In genomic region chr4:155295996-155296395, GRCm38 (mm10) we compare ENCODE assay signal across 10 mouse cellular contexts. TPM values are rescaled to one million over a fixed set of nuclear protein-coding genes. Genes with fewer than 3 reads are reported as not detected.
DNase-seq lines count a peak whose midpoint lies in the region; ATAC-seq and TF ChIP-seq lines count a peak whose summit lies in the region.
"Had no signal": no experiment of that assay in that cellular context is flagged by ENCODE, and none has a peak within 500 bp of the region (broad histone marks: within the 10 kb centered on the region; RNA-seq: fewer than 3 reads in every experiment).

No protein-coding gene starts in this region.

- H3K4me3 ChIP-seq in midbrain, postnatal 0 days (ENCODE audit: low read depth, low read length) = no peak overlapping the region
- H3K4me3 ChIP-seq in midbrain, embryonic 14.5 days (replicated peaks; ENCODE audit: low read depth, low read length) = no peak overlapping the region
- no peak overlapping the region for H3K4me3 ChIP-seq in embryonic facial prominence, embryonic 13.5 days
- no peak overlapping the region for H3K4me3 ChIP-seq in stomach, postnatal 0 days (ENCODE audit: low read depth, low read length)
- no peak overlapping the region for H3K4me3 ChIP-seq in lung, adult 2 months (replicated peaks; ENCODE audit: extremely low read depth, low read depth, low read length)
- H3K4me3 ChIP-seq: midbrain, embryonic 10.5 days had no signal

- no peak overlapping the region for H3K27ac ChIP-seq in midbrain, postnatal 0 days (ENCODE audit: low read depth, low read length)
- H3K27ac ChIP-seq in midbrain, embryonic 14.5 days (replicated peaks; ENCODE audit: low read depth, low read length) = no peak overlapping the region
- peak overlapping the region; percentile 56; the same call in 1 of the 2 replicates for H3K27ac ChIP-seq in embryonic facial prominence, embryonic 13.5 days
- no peak overlapping the region for H3K27ac ChIP-seq in stomach, postnatal 0 days (replicated peaks)
- H3K27ac ChIP-seq: midbrain, embryonic 10.5 days had no signal

- H3K9me3 ChIP-seq in midbrain, postnatal 0 days (ENCODE audit: low read length) = no peaks in the 10 kb centered on the region
- no peaks in the 10 kb centered on the region for H3K9me3 ChIP-seq in midbrain, embryonic 14.5 days (ENCODE audit: control insufficient read depth, low read length)
- H3K9me3 ChIP-seq in embryonic facial prominence, embryonic 13.5 days = no peaks in the 10 kb centered on the region
- H3K9me3 ChIP-seq in stomach, postnatal 0 days (ENCODE audit: control insufficient read depth, low read length) = no peaks in the 10 kb centered on the region
- H3K9me3 ChIP-seq: midbrain, embryonic 10.5 days had no signal

- TF ChIP-seq CTCF in midbrain, postnatal 0 days (IDR thresholded peaks at IDR 0.05) = peak; percentile 35
- TF ChIP-seq CTCF in stomach, postnatal 0 days (IDR thresholded peaks at IDR 0.05; ENCODE audit: low read depth) = 0 out of 2 replicates have a peak, but pooled peaks have one; percentile 18
- no peak for TF ChIP-seq CTCF in lung, adult 2 months (IDR thresholded peaks at IDR 0.05; ENCODE audit: insufficient read depth, low read length)

- no peak overlapping the region for H3K9ac ChIP-seq in midbrain, postnatal 0 days (replicated peaks; ENCODE audit: low read length, poor library complexity, severe bottlenecking)
- no peak overlapping the region for H3K9ac ChIP-seq in midbrain, embryonic 14.5 days (replicated peaks; ENCODE audit: low read length)
- no peak overlapping the region for H3K9ac ChIP-seq in embryonic facial prominence, embryonic 13.5 days
- no peak overlapping the region for H3K9ac ChIP-seq in stomach, postnatal 0 days (ENCODE audit: low read length)

- H3K4me2 ChIP-seq in midbrain, postnatal 0 days (ENCODE audit: low read depth, low read length, poor library complexity, severe bottlenecking) = no peak overlapping the region
- no peak overlapping the region for H3K4me2 ChIP-seq in midbrain, embryonic 14.5 days (ENCODE audit: low read length)
- H3K4me2 ChIP-seq in embryonic facial prominence, embryonic 13.5 days = no peak overlapping the region
- no peak overlapping the region for H3K4me2 ChIP-seq in stomach, postnatal 0 days (replicated peaks; ENCODE audit: low read depth)
- H3K4me2 ChIP-seq: liver, embryonic 11.5 days had no signal

- DNase-seq in midbrain, postnatal 0 days (ENCODE audit: low spot score) = no peak
- no peak for DNase-seq in midbrain, embryonic 14.5 days
- peak; percentile 67 to 74 for DNase-seq in left cerebral cortex, adult 18-20 months (ENCODE audit: low spot score in 2 of 2)
- no peak for DNase-seq in stomach, postnatal 0 days (ENCODE audit: low spot score)
- DNase-seq in liver = no peak
- DNase-seq in kidney, postnatal 36 days = no peak
- no peak for DNase-seq in lung, adult 2 months

- 68% methylated on average over 4 of the region's 4 CpGs for WGBS in midbrain, postnatal 0 days
- WGBS in midbrain, embryonic 14.5 days = 81% methylated on average over 4 of the region's 4 CpGs
- 55% methylated on average over 4 of the region's 4 CpGs for WGBS in embryonic facial prominence, embryonic 13.5 days
- 55% methylated on average over 4 of the region's 4 CpGs for WGBS in stomach, postnatal 0 days
- 56% methylated on average over 4 of the region's 4 CpGs for WGBS in lung, adult 2 months

- peaks cover 4% of the 10 kb centered on the region; the same call in 1 of the 2 replicates for H3K36me3 ChIP-seq in midbrain, postnatal 0 days (ENCODE audit: insufficient read depth, low read length)
- 0 out of 2 replicates have a peak, but pooled peaks cover under 1% of the 10 kb centered on the region for H3K36me3 ChIP-seq in midbrain, embryonic 14.5 days (ENCODE audit: control insufficient read depth, insufficient read depth, low read length)
- no peaks in the 10 kb centered on the region for H3K36me3 ChIP-seq in embryonic facial prominence, embryonic 13.5 days
- H3K36me3 ChIP-seq in stomach, postnatal 0 days (ENCODE audit: control insufficient read depth, insufficient read depth, low read length) = no peaks in the 10 kb centered on the region
- H3K36me3 ChIP-seq: midbrain, embryonic 10.5 days had no signal

- TF ChIP-seq POLR2A in lung, adult 2 months (IDR thresholded peaks at IDR 0.05; ENCODE audit: borderline replicate concordance, extremely low read depth, low read depth, low read length) = no peak

- no peaks in the 10 kb centered on the region; the same call in 1 of the 2 replicates for H3K4me1 ChIP-seq in midbrain, postnatal 0 days (ENCODE audit: insufficient read depth, low read length)
- no peaks in the 10 kb centered on the region for H3K4me1 ChIP-seq in midbrain, embryonic 14.5 days (ENCODE audit: control insufficient read depth, insufficient read depth, low read length)
- H3K4me1 ChIP-seq in embryonic facial prominence, embryonic 13.5 days = peaks cover 26% of the 10 kb centered on the region
- no peaks in the 10 kb centered on the region for H3K4me1 ChIP-seq in stomach, postnatal 0 days (replicated peaks; ENCODE audit: control insufficient read depth, insufficient read depth)
- no peaks in the 10 kb centered on the region for H3K4me1 ChIP-seq in lung, adult 2 months (ENCODE audit: control insufficient read depth, insufficient read depth, low read length)

- ATAC-seq in midbrain, postnatal 0 days (ENCODE audit: low FRiP score) = no peak
- ATAC-seq in midbrain, embryonic 14.5 days (ENCODE audit: low FRiP score, low TSS enrichment) = no peak
- no peak for ATAC-seq in embryonic facial prominence, embryonic 13.5 days (ENCODE audit: insufficient number of reproducible peaks, insufficient read depth, low FRiP score, low TSS enrichment, low read depth)
- no peak for ATAC-seq in stomach, postnatal 0 days (ENCODE audit: low FRiP score, low TSS enrichment)

- TF ChIP-seq EP300 in stomach, postnatal 0 days (optimal IDR thresholded peaks at IDR 0.05) = no peak

- no peaks in the 10 kb centered on the region for H3K27me3 ChIP-seq in midbrain, postnatal 0 days (ENCODE audit: insufficient read depth, low read length)
- H3K27me3 ChIP-seq in midbrain, embryonic 14.5 days (ENCODE audit: control insufficient read depth, insufficient read depth, low read length) = no peaks in the 10 kb centered on the region
- H3K27me3 ChIP-seq in embryonic facial prominence, embryonic 13.5 days = no peaks in the 10 kb centered on the region
- no peaks in the 10 kb centered on the region for H3K27me3 ChIP-seq in stomach, postnatal 0 days (ENCODE audit: control insufficient read depth, insufficient read depth, low read length)

RNA-seq across cellular contexts. Expression of gene Faap20, which starts 46.4 kb away (rescaled TPM):
- total RNA-seq in midbrain, postnatal 0 days (2014; rRNA removed) = 39.5 and 48.7 TPM in 2 replicates
- 56.6 and 57.1 TPM in 2 replicates for polyA plus RNA-seq in midbrain, postnatal 0 days (2015; fragmentation: Nextera tagmentation; extraction: Ambion mirVana)
- 74.1 and 85.6 TPM in 2 replicates for polyA plus RNA-seq in midbrain, embryonic 14.5 days (2014; fragmentation: Nextera tagmentation; extraction: Ambion mirVana)
- 77.4 and 80.0 TPM in 2 replicates for polyA plus RNA-seq in embryonic facial prominence, embryonic 13.5 days (2015; fragmentation: Nextera tagmentation; extraction: Ambion mirVana)
- 10 to 100 TPM; 28.0 to 29.5 TPM for total RNA-seq in left cerebral cortex, adult 18-20 months (2021)
- polyA plus RNA-seq in stomach, postnatal 0 days (2015; fragmentation: Nextera tagmentation; extraction: Ambion mirVana) = 43.5 and 46.3 TPM in 2 replicates
- 56.7 and 59.3 TPM in 2 replicates for polyA plus RNA-seq in lung, adult 2 months (2012; rRNA removed)

Comparison
In these comparisons a context has a peak if more than half of its experiments do, and no peak if none do; other contexts are left out.
1. DNase-seq: peak in left cerebral cortex, adult 18-20 months (2 of 2); none in midbrain, postnatal 0 days (single experiment), midbrain, embryonic 14.5 days (single experiment), stomach, postnatal 0 days (single experiment), liver (single experiment), kidney, postnatal 36 days (0 of 2) and lung, adult 2 months (single experiment).